Mouse (Mus musculus): Measurements from ENCODE around the gene Ltb4r2.

The Ltb4r2 gene

DNA sequence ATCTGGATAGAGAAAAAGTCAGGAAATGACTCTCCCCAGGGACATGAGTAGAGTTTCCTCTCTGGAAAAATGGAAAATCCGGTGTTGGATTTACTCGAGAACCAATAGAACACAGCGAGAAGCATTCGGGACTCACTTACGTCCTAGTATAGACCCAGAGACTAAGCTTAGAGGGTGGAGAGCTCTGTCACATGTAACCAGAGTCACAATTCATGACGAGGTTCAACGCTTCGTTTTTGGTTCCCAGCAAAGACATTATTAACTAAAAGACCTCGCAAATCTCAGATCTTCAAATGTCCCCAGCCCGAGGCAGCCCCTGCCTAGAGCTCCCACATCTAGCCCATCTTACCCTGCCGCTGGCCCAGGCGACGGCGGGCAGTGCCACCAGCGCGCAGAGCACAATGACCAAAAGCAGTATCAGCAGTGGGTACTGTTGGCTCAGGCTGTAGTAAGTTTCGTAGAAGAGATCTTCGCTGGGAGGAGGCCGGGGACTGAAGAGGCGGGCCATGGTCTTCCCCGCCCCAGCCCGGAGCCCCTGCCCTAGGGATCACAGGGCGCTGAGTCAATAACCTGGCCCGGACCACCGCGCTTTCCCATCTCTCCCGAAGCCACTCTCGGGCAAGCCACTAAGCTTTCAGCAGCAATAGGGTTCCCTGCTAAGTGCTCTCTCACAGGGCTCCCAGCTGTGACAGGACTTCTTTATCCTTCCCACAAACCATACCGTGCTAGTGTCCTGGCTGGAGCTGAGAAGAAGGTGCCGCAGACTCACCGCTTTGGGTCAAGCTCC is 22.1 kb downstream of the Ltb4r2 start:
- peak; percentile 40 for DNase-seq

DNA sequence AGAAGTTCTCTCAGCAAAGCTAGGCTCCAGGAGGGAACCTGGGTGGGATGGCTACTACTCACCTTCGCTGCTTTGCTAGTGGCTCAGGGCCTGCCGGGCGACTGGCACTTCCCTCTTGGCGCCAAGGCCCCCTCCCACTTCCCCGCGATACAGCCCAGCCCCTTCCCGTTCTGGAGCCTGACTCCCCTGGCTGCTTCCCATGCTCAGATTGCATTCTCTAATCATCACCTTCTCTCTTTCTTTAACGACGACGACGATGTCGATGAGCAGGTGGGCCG is 22.7 kb downstream of the Ltb4r2 start, which contains the start of gene Adcy4:
Gene Adcy4 (minus strand): TSS at position 138 of the 278 bp plus-strand sequence.
- DNase-seq: peak; percentile 54 to 60

DNA sequence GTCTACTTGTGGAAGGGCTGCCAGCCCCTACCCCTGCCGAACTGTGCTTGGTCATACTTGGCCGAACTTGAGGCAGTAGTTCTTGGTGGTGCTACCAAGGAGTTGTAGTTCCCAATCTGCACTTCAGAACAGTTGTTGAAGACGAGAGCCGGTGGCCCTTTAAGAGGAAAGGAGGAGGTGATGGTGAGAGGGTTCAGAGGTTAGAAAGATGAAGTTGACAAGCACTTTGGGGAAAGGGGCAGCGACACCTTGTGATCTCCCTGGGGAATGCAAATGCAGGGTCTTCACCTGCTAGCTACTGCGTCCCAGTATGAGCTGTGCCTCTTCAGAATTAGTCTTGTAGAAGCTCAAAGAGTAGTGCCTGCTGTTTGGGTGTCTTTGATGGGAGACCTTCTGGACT is 24.0 kb downstream of the Ltb4r2 start:
- peak; percentile 26 to 34 for DNase-seq

DNA sequence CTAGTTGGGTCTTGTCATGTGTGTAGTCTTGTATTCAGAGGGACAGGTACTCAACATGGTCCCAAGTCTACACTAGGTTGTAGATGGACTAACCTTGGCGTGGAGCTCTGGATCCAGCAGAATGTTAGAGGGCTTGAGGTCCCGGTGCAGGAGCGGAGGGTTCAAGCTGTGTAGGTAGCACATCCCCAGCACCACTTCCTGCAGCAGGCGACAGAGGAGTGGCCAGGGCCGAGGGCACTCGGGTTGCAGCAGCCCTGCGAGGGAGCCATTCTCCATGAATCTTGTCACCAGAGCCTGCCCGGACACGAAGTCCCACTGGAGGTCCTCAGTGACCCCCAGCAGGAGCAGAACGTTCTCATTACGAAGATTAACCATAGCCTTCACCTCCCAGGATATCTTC is 26.5 kb downstream of the Ltb4r2 start:
- peak; percentile 5 to 21 for DNase-seq

DNA sequence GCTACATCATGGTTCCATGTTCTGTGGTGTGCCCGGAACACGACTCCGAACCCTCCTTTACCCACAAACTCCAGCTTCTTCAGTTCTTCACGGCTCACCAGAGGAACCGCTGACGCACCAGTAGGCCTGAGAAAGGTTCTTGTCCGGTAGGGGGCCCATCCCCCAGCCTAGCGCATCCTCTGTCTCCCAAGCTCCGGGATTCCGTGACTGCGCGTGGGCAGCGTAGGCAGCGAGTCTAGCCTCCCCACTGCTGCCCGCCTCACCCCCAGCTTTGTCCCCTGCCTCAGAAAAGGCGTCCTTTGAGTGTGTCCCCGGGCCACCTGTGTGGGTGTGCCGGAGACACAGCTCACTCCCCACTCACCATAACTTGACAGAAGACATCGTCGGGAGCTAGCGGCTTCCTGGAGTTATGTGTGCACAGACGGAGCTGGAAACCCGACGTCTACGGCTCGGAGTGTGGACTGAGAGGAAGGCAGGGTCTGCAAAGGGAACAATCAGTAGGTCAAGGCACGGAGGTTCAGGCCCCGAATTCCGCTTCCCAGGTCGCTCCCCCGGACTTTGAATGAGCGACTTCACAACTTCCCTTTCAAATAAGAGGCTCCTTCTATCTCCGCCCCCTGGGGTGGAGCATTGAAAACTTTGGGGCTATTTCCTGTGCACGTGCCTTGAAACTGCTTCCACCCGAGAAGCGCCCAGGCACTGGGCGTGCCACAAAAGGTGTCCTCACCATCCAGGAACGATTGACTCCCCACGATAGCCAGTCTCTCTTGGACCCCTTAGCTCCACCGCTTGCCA is 27.2 kb downstream of the Ltb4r2 start, which contains the start of gene Ripk3:
Gene Ripk3 (minus strand): TSS at position 610 of the 795 bp plus-strand sequence.
- peak; percentile 58 to 71 for DNase-seq

DNA sequence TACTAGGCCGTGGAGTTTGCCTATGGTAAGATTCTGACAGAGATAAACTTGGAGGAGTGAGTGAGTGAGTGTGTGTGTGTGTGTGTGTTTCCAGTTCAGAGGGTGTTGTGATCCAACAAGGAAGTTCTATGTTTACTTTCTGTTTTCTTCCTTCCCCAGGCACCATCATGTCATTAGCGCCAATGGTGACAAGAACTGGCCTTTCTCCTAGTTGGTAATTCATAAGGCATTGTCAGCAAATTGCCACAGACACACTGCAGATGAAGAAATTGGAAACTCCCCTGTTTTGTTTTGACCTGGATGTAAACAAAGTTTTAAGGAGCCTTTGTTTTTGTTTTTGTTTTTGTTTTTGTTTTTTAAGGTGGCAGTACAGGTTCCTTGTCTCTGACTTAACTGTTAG is 32.2 kb downstream of the Ltb4r2 start:
- DNase-seq: peak in 1 of 2 experiments; percentile 3

DNA sequence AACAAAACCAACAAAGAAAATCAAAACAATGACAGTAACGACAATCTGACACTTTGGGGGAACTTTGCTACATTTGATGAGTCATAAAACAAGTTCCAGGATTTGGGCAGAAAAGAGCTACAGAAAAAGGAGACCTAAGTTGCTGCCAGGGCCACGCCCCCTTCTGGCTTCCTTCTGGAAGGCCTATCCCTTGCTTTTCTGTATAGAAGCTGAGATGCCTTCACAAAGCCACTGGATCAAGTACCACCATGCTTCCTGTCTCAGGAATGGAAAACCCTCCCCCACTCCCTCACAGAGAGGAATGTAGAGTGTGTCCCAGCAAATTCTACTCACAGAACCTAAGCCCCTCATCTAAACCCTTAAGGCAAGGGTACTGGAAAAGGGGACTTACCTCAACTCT is 32.7 kb downstream of the Ltb4r2 start:
- DNase-seq: peak in 1 of 2 experiments; percentile 18

DNA sequence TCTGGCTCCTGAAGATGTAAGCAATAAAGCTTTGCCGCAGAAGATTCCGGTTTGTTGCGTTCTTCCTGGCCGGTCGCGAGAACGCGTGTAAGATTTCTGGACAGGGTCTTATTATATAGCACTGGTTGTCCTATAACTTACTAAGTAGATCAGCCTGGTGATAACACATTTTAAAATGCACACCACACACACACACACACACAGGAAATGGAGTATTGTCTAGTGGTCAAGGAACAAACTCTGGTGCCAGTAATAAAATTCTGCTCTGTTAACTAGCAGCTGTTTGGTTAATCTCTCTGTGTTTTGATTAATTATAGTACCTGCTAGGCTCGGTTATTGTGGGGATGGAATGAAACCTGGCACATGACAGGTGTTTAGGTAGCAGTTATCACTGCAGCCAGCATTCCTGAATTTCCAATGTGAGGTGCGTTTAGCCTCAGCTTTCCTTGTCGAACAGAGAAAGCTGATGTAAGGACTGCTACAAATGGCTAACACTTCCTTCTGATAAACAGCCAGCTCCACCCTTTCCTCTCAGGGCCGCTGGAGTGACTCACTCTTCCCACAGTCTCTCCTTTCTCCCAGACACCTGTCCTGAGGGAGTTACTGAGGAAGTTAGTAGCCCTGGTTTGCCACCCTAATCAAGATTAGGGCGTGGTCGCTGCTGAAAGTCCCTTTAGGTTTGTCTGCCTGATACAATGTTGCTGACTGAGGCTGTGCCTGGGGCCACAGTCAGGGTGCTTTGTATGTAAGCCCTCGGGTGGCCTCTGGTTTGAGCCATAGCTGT is 34.3 kb downstream of the Ltb4r2 start:
- peak; percentile 43 to 56 for DNase-seq

All from lung, postnatal 4 days (tissue).